Mouse (Mus musculus) MN1 (cell line): ENCODE data around the gene Daw1.

Source experiments
- DNase-seq: peaks from one replicate; pipeline ENCODE4 v3.0.0-alpha.2; 2016; ENCODE audit warnings: low spot score

Gene Daw1

GRCm38 (mm10) chr1:83187154-83187553 lies 27.6 kb downstream of the Daw1 start:
- DNase-seq, result peak; percentile 30

GRCm38 (mm10) chr1:83209981-83210380 lies 50.4 kb downstream of the Daw1 start:
- DNase-seq, result no peak

GRCm38 (mm10) chr1:83218260-83218659 lies 58.7 kb downstream of the Daw1 start:
- no peak for DNase-seq

DNA sequence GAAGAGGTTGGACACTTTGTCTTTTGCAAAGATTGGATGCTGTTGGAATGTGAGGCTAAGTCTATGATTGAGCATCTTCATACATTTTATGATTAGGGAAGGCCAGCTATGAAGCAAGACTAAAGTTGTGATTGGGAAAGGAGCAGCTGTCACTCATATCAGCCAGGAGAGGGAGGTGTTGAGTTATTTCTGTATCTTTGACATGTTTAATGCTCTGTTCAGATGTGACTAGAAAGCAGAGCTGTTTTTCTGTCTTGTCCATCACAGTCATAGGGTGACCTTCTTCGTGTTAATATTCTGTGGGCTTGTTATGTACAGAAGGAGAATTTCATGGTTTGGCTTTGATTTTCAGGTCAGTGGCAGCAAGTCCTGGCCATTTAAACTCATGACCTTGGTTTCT lies 63.5 kb downstream of the Daw1 start:
- no peak for DNase-seq

GRCm38 (mm10) chr1:83224423-83224960 lies 64.9 kb downstream of the Daw1 start:
- no peak for DNase-seq

- no peak for DNase-seq
These were observed 68.4 kb downstream of the Daw1 start for GRCm38 (mm10) chr1:83227946-83228345.

GRCm38 (mm10) chr1:83248235-83248746 lies 88.7 kb downstream of the Daw1 start:
- DNase-seq, result no peak

- no peak for DNase-seq
These were observed 92.2 kb downstream of the Daw1 start for GRCm38 (mm10) chr1:83251746-83252145.
